Mouse (Mus musculus): ENCODE data around the gene Baz2b. TPM values are rescaled to one million over a fixed set of nuclear protein-coding genes. Genes with fewer than 3 reads are reported as not detected.

The Baz2b gene
- total and polyA plus RNA-seq, 3 experiments = 5.7 to 11.4 TPM; not detected in 1

- DNase-seq (ENCODE audit: low read depth, low spot score) = peak; percentile 62
- peak overlapping the region; percentile 36; the same call in 1 of the 2 replicates for H3K9ac ChIP-seq (ENCODE audit: control insufficient read depth, low read depth, low read length, poor library complexity, severe bottlenecking)
- peak overlapping the region; percentile 66 for H3K27ac ChIP-seq (ENCODE audit: control insufficient read depth, low read depth, low read length)
- TF ChIP-seq MYC (IDR thresholded peaks at IDR 0.05; ENCODE audit: low read depth, low read length) = peak; percentile 69
- TF ChIP-seq BHLHE40 (IDR thresholded peaks at IDR 0.05; ENCODE audit: borderline replicate concordance, low read depth, low read length) = peak; percentile 61
- peak; percentile 65 to 76 for TF ChIP-seq EP300 (IDR thresholded peaks at IDR 0.05; ENCODE audit: low read depth in 1 of 2, low read length in 2 of 2)
- TF ChIP-seq TCF12 (IDR thresholded peaks at IDR 0.05; ENCODE audit: low read depth, low read length) = no peak
- peak; percentile 35; the same call in 1 of the 2 replicates for TF ChIP-seq SIN3A (IDR thresholded peaks at IDR 0.05; ENCODE audit: low read length)
- peak; percentile 89 for TF ChIP-seq GATA1 (IDR thresholded peaks at IDR 0.05; ENCODE audit: low read depth, low read length)
- peak; percentile 94 for TF ChIP-seq ZNF384 (IDR thresholded peaks at IDR 0.05; ENCODE audit: low read depth, low read length)
- TF ChIP-seq POLR2A (IDR thresholded peaks at IDR 0.05; ENCODE audit: control insufficient read depth in 1 of 2, insufficient read depth in 1 of 2, low read depth in 1 of 2, low read length in 2 of 2, poor library complexity in 1 of 2) = 0 out of 4 replicates have a peak, but pooled peaks of 1 of the 2 experiments have one; percentile 36
- no peak for TF ChIP-seq ELF1 (IDR thresholded peaks at IDR 0.05; ENCODE audit: low read depth, low read length)
- TF ChIP-seq HCFC1 (IDR thresholded peaks at IDR 0.05; ENCODE audit: low read depth, low read length) = no peak
- TF ChIP-seq JUND (IDR thresholded peaks at IDR 0.05; ENCODE audit: low read depth, low read length) = no peak
- peak; percentile 48; the same call in 1 of the 2 replicates for TF ChIP-seq ETS1 (IDR thresholded peaks at IDR 0.05; ENCODE audit: low read depth, low read length)
- TF ChIP-seq MXI1 (IDR thresholded peaks at IDR 0.05; ENCODE audit: low read depth, low read length) = peak; percentile 47
- peak; percentile 55; the same call in 1 of the 2 replicates for TF ChIP-seq RCOR1 (IDR thresholded peaks at IDR 0.05; ENCODE audit: low read depth, low read length)
- no peak for TF ChIP-seq MYB (IDR thresholded peaks at IDR 0.05; ENCODE audit: low read depth, low read length)
- peaks cover 0 to 30% of the 10 kb centered on the region in 2 experiments; a peak in 2 of 4 replicates for H3K36me3 ChIP-seq (ENCODE audit: control insufficient read depth in 1 of 2, insufficient read depth in 2 of 2, low read length in 2 of 2)
- H3K4me1 ChIP-seq (ENCODE audit: control insufficient read depth in 1 of 2, insufficient read depth in 2 of 2, low read length in 2 of 2) = peaks cover 12 to 29% of the 10 kb centered on the region in 2 experiments
- H3K4me3 ChIP-seq (ENCODE audit: control insufficient read depth in 1 of 2, insufficient read depth in 1 of 2, low read depth in 2 of 2, low read length in 2 of 2) = peak overlapping the region in 1 of 2 experiments; percentile 1; a peak in 1 of 4 replicates
- H3K27me3 ChIP-seq (ENCODE audit: control insufficient read depth in 1 of 2, insufficient read depth in 2 of 2, low read length in 2 of 2) = no peaks in the 10 kb centered on the region
- H3K79me2 ChIP-seq (ENCODE audit: control insufficient read depth, insufficient read depth, low read length, poor library complexity) = peaks cover 4% of the 10 kb centered on the region
- no peaks in the 10 kb centered on the region for H3K9me3 ChIP-seq (replicated peaks; ENCODE audit: insufficient read depth, low read length)
Measured at GRCm38 (mm10) chr2:60202900-60203530, 6.6 kb downstream of the Baz2b start.

GRCm38 (mm10) chr2:60200667-60201066 lies 9.0 kb downstream of the Baz2b start:
- Histone ChIP-seq H3K4me3 (ENCODE audit: control insufficient read depth in 1 of 2, insufficient read depth in 1 of 2, low read depth in 2 of 2, low read length in 2 of 2) (no peak overlapping the region), H3K27ac (ENCODE audit: control insufficient read depth, low read depth, low read length) (no peak overlapping the region), H3K27me3 (ENCODE audit: control insufficient read depth in 1 of 2, insufficient read depth in 2 of 2, low read length in 2 of 2) (no peaks in the 10 kb centered on the region), H3K36me3 (ENCODE audit: control insufficient read depth in 1 of 2, insufficient read depth in 2 of 2, low read length in 2 of 2) (peaks cover 0 to 27% of the 10 kb centered on the region in 2 experiments; a peak in 2 of 4 replicates), H3K4me1 (ENCODE audit: control insufficient read depth in 1 of 2, insufficient read depth in 2 of 2, low read length in 2 of 2) (peaks cover 12 to 25% of the 10 kb centered on the region in 2 experiments), H3K9me3 (replicated peaks; ENCODE audit: insufficient read depth, low read length) (no peaks in the 10 kb centered on the region), H3K79me2 (ENCODE audit: control insufficient read depth, insufficient read depth, low read length, poor library complexity) (no peaks in the 10 kb centered on the region), H3K9ac (ENCODE audit: control insufficient read depth, low read depth, low read length, poor library complexity, severe bottlenecking) (no peak overlapping the region)
- TF ChIP-seq KAT2A (conservative IDR thresholded peaks at IDR 0.05; ENCODE audit: low read depth, low read length) (no peak), SMC3 (IDR thresholded peaks at IDR 0.05; ENCODE audit: low read depth, low read length) (peak; percentile 57), ZC3H11A (IDR thresholded peaks at IDR 0.05; ENCODE audit: low read depth, low read length) (0 out of 2 replicates have a peak, but pooled peaks have one; percentile 3), CTCF (IDR thresholded peaks at IDR 0.05 in 2 of 3, conservative IDR thresholded peaks at IDR 0.05 in 1 of 3; ENCODE audit: control insufficient read depth in 1 of 3, insufficient read depth in 1 of 3, low read depth in 2 of 3, low read length in 3 of 3, poor library complexity in 1 of 3, severe bottlenecking in 1 of 3) (peak; percentile 44 to 72 (median 57)), E2F4 (IDR thresholded peaks at IDR 0.05; ENCODE audit: borderline replicate concordance, low read depth, low read length) (no peak), RAD21 (IDR thresholded peaks at IDR 0.05; ENCODE audit: low read depth, low read length) (peak; percentile 35), EP300 (IDR thresholded peaks at IDR 0.05; ENCODE audit: low read depth in 1 of 2, low read length in 2 of 2) (no peak), POLR2A (IDR thresholded peaks at IDR 0.05; ENCODE audit: control insufficient read depth in 1 of 2, insufficient read depth in 1 of 2, low read depth in 1 of 2, low read length in 2 of 2, poor library complexity in 1 of 2) (no peak), POLR2AphosphoS5 (IDR thresholded peaks at IDR 0.05; ENCODE audit: borderline replicate concordance, low read depth, low read length) (no peak), RCOR1 (IDR thresholded peaks at IDR 0.05; ENCODE audit: low read depth, low read length) (no peak)
- DNase-seq (ENCODE audit: low read depth, low spot score) = peak; percentile 46
